Mouse (Mus musculus): ENCODE measurements around the gene 3110082J24Rik. TPM values are rescaled to one million over a fixed set of nuclear protein-coding genes. Genes with fewer than 3 reads are reported as not detected.
A peak's percentile ranks its signal among the peaks of the same experiment; 100 is the strongest.

The 3110082J24Rik gene
- polyA plus RNA-seq, 1 experiment from 2014 or later, result not detected

GRCm38 (mm10) chr5:30132173-30132572 is 26.3 kb upstream of the 3110082J24Rik start:
- Histone ChIP-seq H3K27me3 (ENCODE audit: low read depth, poor library complexity, severe bottlenecking) (no peaks in the 10 kb centered on the region), H3K9me3 (replicated peaks) (no peaks in the 10 kb centered on the region), H3K36me3 (peaks cover 87% of the 10 kb centered on the region), H3K4me1 (no peaks in the 10 kb centered on the region), H3K4me3 (no peak overlapping the region), H3K27ac (no peak overlapping the region)
- DNase-seq (ENCODE audit: low spot score), result no peak
- 97% methylated on average over 2 of the region's 2 CpGs for WGBS

- Histone ChIP-seq H3K4me3 (no peak overlapping the region), H3K4me1 (no peaks in the 10 kb centered on the region), H3K36me3 (peaks cover 90% of the 10 kb centered on the region), H3K9me3 (replicated peaks) (no peaks in the 10 kb centered on the region), H3K27me3 (ENCODE audit: low read depth, poor library complexity, severe bottlenecking) (no peaks in the 10 kb centered on the region), H3K27ac (no peak overlapping the region)
- no peak for DNase-seq (ENCODE audit: low spot score)
- WGBS, result 88% methylated on average over 4 of the region's 4 CpGs
Observed at GRCm38 (mm10) chr5:30131246-30131645, 25.4 kb upstream of the 3110082J24Rik start.

- no peaks in the 10 kb centered on the region for H3K4me1 ChIP-seq
- H3K9me3 ChIP-seq (replicated peaks), result no peaks in the 10 kb centered on the region
- H3K4me3 ChIP-seq, result no peak overlapping the region
- peaks cover 91% of the 10 kb centered on the region for H3K36me3 ChIP-seq
- 95% methylated on average over 6 of the region's 6 CpGs for WGBS
- DNase-seq (ENCODE audit: low spot score), result no peak
- no peaks in the 10 kb centered on the region for H3K27me3 ChIP-seq (ENCODE audit: low read depth, poor library complexity, severe bottlenecking)
- H3K27ac ChIP-seq, result no peak overlapping the region
Observed at GRCm38 (mm10) chr5:30128680-30129079, 22.8 kb upstream of the 3110082J24Rik start.

- no peaks in the 10 kb centered on the region for H3K9me3 ChIP-seq (replicated peaks)
- H3K27me3 ChIP-seq (ENCODE audit: low read depth, poor library complexity, severe bottlenecking), result no peaks in the 10 kb centered on the region
- DNase-seq (ENCODE audit: low spot score), result no peak
- 94% methylated on average over 13 of the region's 13 CpGs for WGBS
- H3K27ac ChIP-seq, result no peak overlapping the region
- no peaks in the 10 kb centered on the region for H3K4me1 ChIP-seq
- H3K36me3 ChIP-seq, result peaks cover 91% of the 10 kb centered on the region
- no peak overlapping the region for H3K4me3 ChIP-seq
Observed at GRCm38 (mm10) chr5:30127921-30128597, 22.2 kb upstream of the 3110082J24Rik start.

GRCm38 (mm10) chr5:30126756-30127155 is 20.9 kb upstream of the 3110082J24Rik start:
- no peak overlapping the region for H3K27ac ChIP-seq
- H3K4me1 ChIP-seq, result no peaks in the 10 kb centered on the region
- DNase-seq (ENCODE audit: low spot score), result no peak
- no peaks in the 10 kb centered on the region for H3K27me3 ChIP-seq (ENCODE audit: low read depth, poor library complexity, severe bottlenecking)
- 83% methylated on average over 7 of the region's 7 CpGs for WGBS
- no peak overlapping the region for H3K4me3 ChIP-seq
- peaks cover 92% of the 10 kb centered on the region for H3K36me3 ChIP-seq
- H3K9me3 ChIP-seq (replicated peaks), result no peaks in the 10 kb centered on the region

GRCm38 (mm10) chr5:30125587-30125986 is 19.7 kb upstream of the 3110082J24Rik start:
- Histone ChIP-seq H3K9me3 (replicated peaks) (no peaks in the 10 kb centered on the region), H3K36me3 (peaks cover 97% of the 10 kb centered on the region), H3K27me3 (ENCODE audit: low read depth, poor library complexity, severe bottlenecking) (no peaks in the 10 kb centered on the region), H3K27ac (no peak overlapping the region), H3K4me3 (no peak overlapping the region), H3K4me1 (no peaks in the 10 kb centered on the region)
- 62% methylated on average over 5 of the region's 5 CpGs for WGBS
- peak; percentile 44 for DNase-seq (ENCODE audit: low spot score)

GRCm38 (mm10) chr5:30122481-30122880 is 16.6 kb upstream of the 3110082J24Rik start:
- no peak for DNase-seq (ENCODE audit: low spot score)
- no peaks in the 10 kb centered on the region for H3K4me1 ChIP-seq
- H3K27me3 ChIP-seq (ENCODE audit: low read depth, poor library complexity, severe bottlenecking), result no peaks in the 10 kb centered on the region
- no peaks in the 10 kb centered on the region for H3K9me3 ChIP-seq (replicated peaks)
- peaks cover 98% of the 10 kb centered on the region for H3K36me3 ChIP-seq
- WGBS, result 91% methylated on average over 6 of the region's 6 CpGs
- H3K27ac ChIP-seq, result no peak overlapping the region
- H3K4me3 ChIP-seq, result no peak overlapping the region

- WGBS, result 94% methylated on average over 7 of the region's 7 CpGs
- H3K27ac ChIP-seq, result no peak overlapping the region
- no peaks in the 10 kb centered on the region for H3K4me1 ChIP-seq
- H3K4me3 ChIP-seq, result no peak overlapping the region
- H3K27me3 ChIP-seq (ENCODE audit: low read depth, poor library complexity, severe bottlenecking), result peaks cover 19% of the 10 kb centered on the region
- DNase-seq (ENCODE audit: low spot score), result no peak
- peaks cover 88% of the 10 kb centered on the region for H3K36me3 ChIP-seq
- H3K9me3 ChIP-seq (replicated peaks), result no peaks in the 10 kb centered on the region
Observed at GRCm38 (mm10) chr5:30120106-30120505, 14.2 kb upstream of the 3110082J24Rik start.

- H3K27me3 ChIP-seq (ENCODE audit: low read depth, poor library complexity, severe bottlenecking), result peaks cover 28% of the 10 kb centered on the region
- H3K9me3 ChIP-seq (replicated peaks), result no peaks in the 10 kb centered on the region
- 92% methylated on average over 6 of the region's 6 CpGs for WGBS
- no peak for DNase-seq (ENCODE audit: low spot score)
- peaks cover 79% of the 10 kb centered on the region for H3K36me3 ChIP-seq
- no peak overlapping the region for H3K4me3 ChIP-seq
- no peak overlapping the region for H3K27ac ChIP-seq
- peaks cover 9% of the 10 kb centered on the region for H3K4me1 ChIP-seq
Observed at GRCm38 (mm10) chr5:30119163-30119562, 13.3 kb upstream of the 3110082J24Rik start.

GRCm38 (mm10) chr5:30118018-30118417 is 12.1 kb upstream of the 3110082J24Rik start:
- H3K4me3 ChIP-seq, result no peak overlapping the region
- no peaks in the 10 kb centered on the region for H3K9me3 ChIP-seq (replicated peaks)
- peaks cover 67% of the 10 kb centered on the region for H3K36me3 ChIP-seq
- WGBS, result 90% methylated on average over 1 of the region's 1 CpGs
- peaks cover 40% of the 10 kb centered on the region for H3K27me3 ChIP-seq (ENCODE audit: low read depth, poor library complexity, severe bottlenecking)
- DNase-seq (ENCODE audit: low spot score), result no peak
- no peak overlapping the region for H3K27ac ChIP-seq
- peaks cover 16% of the 10 kb centered on the region for H3K4me1 ChIP-seq

- H3K27me3 ChIP-seq (ENCODE audit: low read depth, poor library complexity, severe bottlenecking), result peaks cover 63% of the 10 kb centered on the region
- H3K4me1 ChIP-seq, result peaks cover 27% of the 10 kb centered on the region
- no peak overlapping the region for H3K4me3 ChIP-seq
- 18% methylated on average over 10 of the region's 10 CpGs for WGBS
- peak; percentile 41 for DNase-seq (ENCODE audit: low spot score)
- H3K9me3 ChIP-seq (replicated peaks), result no peaks in the 10 kb centered on the region
- no peak overlapping the region for H3K27ac ChIP-seq
- H3K36me3 ChIP-seq, result peaks cover 44% of the 10 kb centered on the region
Observed at GRCm38 (mm10) chr5:30115718-30116117, 9.8 kb upstream of the 3110082J24Rik start.

GRCm38 (mm10) chr5:30114761-30115140 is 8.9 kb upstream of the 3110082J24Rik start:
- Histone ChIP-seq H3K4me3 (peak overlapping the region; percentile 63), H3K36me3 (peaks cover 35% of the 10 kb centered on the region), H3K27me3 (ENCODE audit: low read depth, poor library complexity, severe bottlenecking) (peaks cover 72% of the 10 kb centered on the region), H3K9me3 (replicated peaks) (no peaks in the 10 kb centered on the region), H3K27ac (peak overlapping the region; percentile 79), H3K4me1 (peaks cover 37% of the 10 kb centered on the region)
- no peak for DNase-seq (ENCODE audit: low spot score)
- 1% methylated on average over 28 of the region's 28 CpGs for WGBS

- DNase-seq (ENCODE audit: low spot score), result peak; percentile 89
- Histone ChIP-seq H3K36me3 (peaks cover 28% of the 10 kb centered on the region), H3K27ac (peak overlapping the region; percentile 79), H3K9me3 (replicated peaks) (no peaks in the 10 kb centered on the region), H3K27me3 (ENCODE audit: low read depth, poor library complexity, severe bottlenecking) (peaks cover 79% of the 10 kb centered on the region), H3K4me1 (peaks cover 38% of the 10 kb centered on the region), H3K4me3 (peak overlapping the region; percentile 63)
- WGBS, result under 1% methylated on average over 101 of the region's 103 CpGs
Observed at GRCm38 (mm10) chr5:30113881-30114760, 8.2 kb upstream of the 3110082J24Rik start.

Data from limb, embryonic 10.5 days (tissue).